Mouse (Mus musculus) kidney, embryonic 16.5 days (tissue): ENCODE measurements around the gene Arih1. TPM values are rescaled to one million over a fixed set of nuclear protein-coding genes. Genes with fewer than 3 reads are reported as not detected.

ENCODE experiments used
- ATAC-seq: fragments of 200-750 bp; cut with Nextera tagmentation; 2 replicates; pipeline ENCODE4 v1.8.0; 2017; ENCODE audit warnings: moderate TSS enrichment; ENCODE audit not compliant: low FRiP score, low TSS enrichment
- H3K27ac ChIP-seq: fragments of 300-500 bp; sonication (generic); 2 replicates; pipeline ENCODE4 v1.5.1; 2014; ENCODE audit warnings: low read length
- H3K27me3 ChIP-seq: fragments of 300-500 bp; sonication (generic); 2 replicates; pipeline ENCODE4 v1.6.1; 2014; ENCODE audit warnings: low read length, control low read depth, mixed read lengths; ENCODE audit not compliant: insufficient read depth
- H3K36me3 ChIP-seq: fragments of 300-500 bp; sonication (generic); 2 replicates; pipeline ENCODE4 v1.6.1; 2014; ENCODE audit warnings: low read length, control low read depth, mixed read lengths; ENCODE audit not compliant: insufficient read depth
- H3K4me1 ChIP-seq: fragments of 300-500 bp; sonication (generic); 2 replicates; pipeline ENCODE4 v1.6.1; 2014; ENCODE audit warnings: low read length, control low read depth, mixed read lengths; ENCODE audit not compliant: insufficient read depth
- H3K4me2 ChIP-seq: fragments of 300-500 bp; sonication (generic); replicated peaks from 2 replicates; pipeline ENCODE4 v1.6.1; 2014; ENCODE audit warnings: low read depth, low read length
- H3K4me3 ChIP-seq: fragments of 300-500 bp; sonication (generic); 2 replicates; pipeline ENCODE4 v1.5.1; 2014; ENCODE audit warnings: mild to moderate bottlenecking, low read length
- H3K9ac ChIP-seq: fragments of 300-500 bp; sonication (generic); replicated peaks from 2 replicates; pipeline ENCODE4 v1.6.1; 2014; ENCODE audit warnings: low read length
- H3K9me3 ChIP-seq: fragments of 300-500 bp; sonication (generic); 2 replicates; pipeline ENCODE4 v1.6.1; 2016; ENCODE audit warnings: low read length, control low read depth
- WGBS: fragments of 180-500 bp; shearing (Covaris S2); extraction: QIAGEN DNeasy Blood & Tissue Kit; methylation state at CpG from one replicate; pipeline ENCODE4 v1.1.7; 2014; 5-methylcytosine and 5-hydroxymethylcytosine counted together
- polyA plus RNA-seq: library from polyadenylated mRNA; unstranded; fragments of >200 nt; fragmentation: Nextera tagmentation; extraction: Ambion mirVana; gene quantifications from 2 replicates; pipeline ENCODE4 v1.2.1, GENCODE M21; 2015

Gene Arih1
- polyA plus RNA-seq, 1 experiment from 2014 or later, result 12.4 TPM

- Histone ChIP-seq H3K27me3 (no peaks in the 10 kb centered on the region), H3K4me2 (no peak overlapping the region), H3K36me3 (peaks cover 13% of the 10 kb centered on the region), H3K9ac (no peak overlapping the region), H3K9me3 (no peaks in the 10 kb centered on the region), H3K4me1 (0 out of 2 replicates have a peak, but pooled peaks cover 6% of the 10 kb centered on the region), H3K27ac (no peak overlapping the region), H3K4me3 (no peak overlapping the region)
- 78% methylated on average over 1 of the region's 1 CpGs for WGBS
- no peak for ATAC-seq
Measured at GRCm38 (mm10) chr9:59474838-59475237, 11.6 kb downstream of the Arih1 start.

- Histone ChIP-seq H3K9me3 (no peaks in the 10 kb centered on the region), H3K4me1 (0 out of 2 replicates have a peak, but pooled peaks cover 6% of the 10 kb centered on the region), H3K9ac (no peak overlapping the region), H3K27me3 (no peaks in the 10 kb centered on the region), H3K4me3 (no peak overlapping the region), H3K27ac (no peak overlapping the region), H3K36me3 (peaks cover 13% of the 10 kb centered on the region), H3K4me2 (no peak overlapping the region)
- no peak for ATAC-seq
- 89% methylated on average over 2 of the region's 2 CpGs for WGBS
Measured at GRCm38 (mm10) chr9:59473171-59473570, 13.2 kb downstream of the Arih1 start.

DNA sequence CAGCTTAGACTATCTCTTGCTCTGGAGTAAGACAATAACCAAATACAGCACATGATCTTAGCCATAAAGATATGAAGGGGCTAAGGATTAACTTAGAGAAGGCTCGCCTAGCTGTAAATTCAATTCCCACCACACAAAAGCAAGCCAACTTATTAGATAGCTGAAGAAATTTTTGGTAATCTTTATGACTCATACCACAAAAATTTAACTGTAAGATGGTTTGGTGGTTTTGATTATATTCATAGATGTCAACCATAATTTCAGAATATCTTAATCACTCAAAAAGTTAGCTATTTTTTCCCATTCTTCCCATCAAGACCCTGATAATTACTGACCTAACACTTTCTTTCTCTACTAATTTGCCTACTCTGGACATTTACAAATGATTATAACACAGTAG is 17.0 kb downstream of the Arih1 start:
- Histone ChIP-seq H3K27me3 (no peaks in the 10 kb centered on the region), H3K27ac (no peak overlapping the region), H3K36me3 (0 out of 2 replicates have a peak, but pooled peaks cover 10% of the 10 kb centered on the region), H3K9me3 (no peaks in the 10 kb centered on the region), H3K4me3 (no peak overlapping the region), H3K4me1 (0 out of 2 replicates have a peak, but pooled peaks cover 2% of the 10 kb centered on the region), H3K4me2 (no peak overlapping the region), H3K9ac (no peak overlapping the region)
- WGBS, result 82% methylated on average over 1 of the region's 1 CpGs
- ATAC-seq, result no peak

DNA sequence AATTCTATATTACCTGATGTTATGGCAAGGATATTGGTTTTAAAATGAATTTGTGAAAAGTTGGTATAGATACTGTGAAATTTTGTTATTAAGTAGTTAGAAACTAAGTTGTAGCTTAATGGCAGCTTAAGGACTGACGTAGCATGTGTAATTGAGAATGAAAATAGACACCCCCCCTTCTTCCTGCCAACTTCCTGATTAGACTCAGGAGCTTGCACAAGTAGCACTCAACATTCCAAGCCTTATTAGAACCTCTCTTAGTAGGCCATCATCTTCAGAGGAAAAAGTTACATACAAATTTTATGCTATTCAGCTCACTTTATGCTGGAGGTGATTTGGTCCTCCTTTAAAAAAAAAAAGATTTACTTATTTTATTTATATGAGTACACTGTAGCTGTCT is 22.1 kb downstream of the Arih1 start:
- Histone ChIP-seq H3K36me3 (no peaks in the 10 kb centered on the region), H3K27me3 (no peaks in the 10 kb centered on the region), H3K9ac (no peak overlapping the region), H3K4me3 (no peak overlapping the region), H3K4me1 (no peaks in the 10 kb centered on the region), H3K27ac (no peak overlapping the region), H3K9me3 (no peaks in the 10 kb centered on the region), H3K4me2 (no peak overlapping the region)
- WGBS, result 78% methylated on average over 1 of the region's 1 CpGs
- no peak for ATAC-seq

GRCm38 (mm10) chr9:59458997-59459510 is 27.4 kb downstream of the Arih1 start:
- no peaks in the 10 kb centered on the region for H3K9me3 ChIP-seq
- no peaks in the 10 kb centered on the region for H3K27me3 ChIP-seq
- no peak overlapping the region for H3K4me2 ChIP-seq
- H3K4me3 ChIP-seq, result no peak overlapping the region
- 61% methylated on average over 4 of the region's 4 CpGs for WGBS
- H3K9ac ChIP-seq, result no peak overlapping the region
- no peaks in the 10 kb centered on the region for H3K36me3 ChIP-seq
- no peak for ATAC-seq
- no peak overlapping the region for H3K27ac ChIP-seq
- H3K4me1 ChIP-seq, result peaks cover 6% of the 10 kb centered on the region; the same call in 1 of the 2 replicates

DNA sequence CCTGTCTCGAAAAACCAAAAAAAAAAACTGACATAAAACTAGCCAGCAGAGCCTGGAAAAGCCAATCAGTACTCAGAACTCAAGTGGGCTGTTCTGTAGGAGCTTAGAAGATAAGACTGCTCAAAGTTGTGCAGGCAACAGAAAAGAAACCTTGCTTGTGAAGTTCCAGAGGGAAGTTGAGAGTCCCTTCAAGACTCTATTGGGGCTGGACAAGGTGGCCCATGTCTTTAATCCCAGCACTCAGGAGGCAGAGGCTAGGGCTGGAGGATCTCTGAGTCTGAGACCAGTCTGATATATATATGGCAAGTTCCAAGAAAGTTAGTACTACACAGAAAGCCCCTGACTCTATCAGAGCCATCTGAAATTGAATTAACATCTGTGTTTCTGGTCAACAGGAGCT is 28.0 kb downstream of the Arih1 start:
- 80% methylated on average over 1 of the region's 1 CpGs for WGBS
- no peak for ATAC-seq
- H3K4me2 ChIP-seq, result no peak overlapping the region
- no peak overlapping the region for H3K27ac ChIP-seq
- peaks cover 6% of the 10 kb centered on the region; the same call in 1 of the 2 replicates for H3K4me1 ChIP-seq
- H3K36me3 ChIP-seq, result no peaks in the 10 kb centered on the region
- no peaks in the 10 kb centered on the region for H3K9me3 ChIP-seq
- no peak overlapping the region for H3K4me3 ChIP-seq
- no peak overlapping the region for H3K9ac ChIP-seq
- no peaks in the 10 kb centered on the region for H3K27me3 ChIP-seq

DNA sequence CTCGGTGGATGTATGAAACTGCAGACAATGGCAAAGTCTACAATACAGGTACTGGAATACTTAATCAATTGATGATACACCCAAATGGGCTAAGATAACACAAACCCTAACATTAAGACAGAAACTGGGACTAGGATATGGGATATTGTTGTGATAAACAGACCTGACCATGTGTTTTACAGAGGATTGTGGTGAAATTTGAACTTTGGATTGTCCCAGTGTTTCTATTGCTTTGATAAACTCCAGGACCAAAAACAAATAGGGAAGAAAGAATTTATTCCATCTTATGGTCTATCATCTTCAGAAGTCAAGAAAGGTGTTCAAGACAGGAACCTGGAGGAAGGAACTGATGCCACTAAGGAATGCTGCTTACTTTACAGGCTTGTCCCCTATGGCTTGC is 28.7 kb downstream of the Arih1 start:
- Histone ChIP-seq H3K27ac (no peak overlapping the region), H3K27me3 (no peaks in the 10 kb centered on the region), H3K4me1 (peaks cover 6% of the 10 kb centered on the region; the same call in 1 of the 2 replicates), H3K9ac (no peak overlapping the region), H3K4me2 (no peak overlapping the region), H3K36me3 (no peaks in the 10 kb centered on the region), H3K4me3 (no peak overlapping the region), H3K9me3 (no peaks in the 10 kb centered on the region)
- 94% methylated on average over 1 of the region's 1 CpGs for WGBS
- no peak for ATAC-seq

- ATAC-seq, result no peak
- 73% methylated on average over 3 of the region's 3 CpGs for WGBS
Measured at GRCm38 (mm10) chr9:59455404-59456068, 30.9 kb downstream of the Arih1 start.

DNA sequence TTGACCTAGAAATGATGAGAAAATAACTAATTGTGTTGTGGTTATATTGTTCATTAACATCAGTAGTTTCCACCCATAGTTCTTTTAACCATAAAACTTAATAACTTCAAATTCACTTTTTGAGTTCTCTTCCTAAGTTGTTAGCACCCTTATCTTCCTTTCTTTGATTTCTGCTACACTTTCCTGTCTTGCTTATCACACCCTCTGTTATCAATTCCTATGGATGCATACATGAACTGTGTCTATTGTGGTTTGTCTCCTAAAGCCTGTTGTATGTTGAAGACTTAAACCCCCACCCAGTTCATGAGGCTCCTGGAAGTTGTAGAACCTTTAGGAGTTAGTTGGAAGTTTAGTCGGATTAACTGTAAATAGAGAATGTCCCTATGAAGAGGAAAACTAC is 52.7 kb downstream of the Arih1 start:
- Histone ChIP-seq H3K27ac (no peak overlapping the region), H3K27me3 (no peaks in the 10 kb centered on the region), H3K9ac (no peak overlapping the region), H3K4me1 (no peaks in the 10 kb centered on the region), H3K36me3 (peaks cover 14% of the 10 kb centered on the region), H3K9me3 (no peaks in the 10 kb centered on the region), H3K4me3 (no peak overlapping the region), H3K4me2 (no peak overlapping the region)
- no peak for ATAC-seq
- WGBS, result 95% methylated on average over 1 of the region's 1 CpGs

More at GRCm38 (mm10) chr9:59455404-59456068, 30.9 kb downstream of the Arih1 start:
- H3K9me3 ChIP-seq, result no peaks in the 10 kb centered on the region
- H3K4me3 ChIP-seq, result no peak overlapping the region
- H3K4me2 ChIP-seq, result no peak overlapping the region
- H3K36me3 ChIP-seq, result no peaks in the 10 kb centered on the region
- H3K4me1 ChIP-seq, result peaks cover 6% of the 10 kb centered on the region; the same call in 1 of the 2 replicates
- H3K27ac ChIP-seq, result no peak overlapping the region
- no peak overlapping the region for H3K9ac ChIP-seq
- H3K27me3 ChIP-seq, result no peaks in the 10 kb centered on the region

DNA sequence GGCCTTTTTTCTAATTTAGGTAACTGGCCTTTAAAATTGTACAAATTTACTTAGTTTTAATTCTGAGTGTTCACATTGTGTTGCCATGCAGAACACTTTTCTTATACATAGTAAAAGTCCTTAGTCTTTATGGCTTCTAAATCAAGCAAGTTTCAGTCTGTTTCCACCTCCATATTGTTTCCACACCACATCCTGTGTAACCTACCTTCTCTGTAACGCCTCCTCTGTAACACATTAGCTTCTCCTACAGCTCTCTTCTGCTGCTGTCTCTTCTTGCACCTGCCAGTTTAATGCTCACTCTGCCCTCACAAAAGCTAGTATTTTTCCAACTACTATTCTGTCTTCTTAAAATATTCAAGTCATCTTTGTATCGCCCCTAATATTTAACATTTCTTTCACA is 54.8 kb downstream of the Arih1 start:
- Histone ChIP-seq H3K4me3 (no peak overlapping the region), H3K9ac (no peak overlapping the region), H3K27me3 (no peaks in the 10 kb centered on the region), H3K27ac (no peak overlapping the region), H3K9me3 (no peaks in the 10 kb centered on the region), H3K4me1 (no peaks in the 10 kb centered on the region), H3K4me2 (no peak overlapping the region), H3K36me3 (peaks cover 20% of the 10 kb centered on the region)
- WGBS, result 98% methylated on average over 2 of the region's 2 CpGs
- no peak for ATAC-seq
